Mouse (Mus musculus) kidney, adult 2 months (tissue): ENCODE results near the gene Fras1. TPM values are rescaled to one million over a fixed set of nuclear protein-coding genes. Genes with fewer than 3 reads are reported as not detected.

ENCODE experiments used
- DNase-seq: peaks from one replicate; pipeline ENCODE4 v3.0.0; 2021
- H3K27ac ChIP-seq: fragments of 200-500 bp; 2 replicates; pipeline ENCODE4 v1.5.1; 2012; ENCODE audit warnings: low read depth, low read length, control low read depth, inconsistent platforms; ENCODE audit not compliant: insufficient read depth
- H3K27me3 ChIP-seq: fragments of 200-500 bp; replicated peaks from 2 replicates; pipeline ENCODE4 v1.6.1; 2012; ENCODE audit warnings: mild to moderate bottlenecking, moderate library complexity, low read length, inconsistent platforms; ENCODE audit not compliant: control insufficient read depth, insufficient read depth
- H3K36me3 ChIP-seq: fragments of 200-500 bp; 2 replicates; pipeline ENCODE4 v1.6.1; 2012; ENCODE audit warnings: mild to moderate bottlenecking, moderate library complexity, low read length, inconsistent platforms; ENCODE audit not compliant: control insufficient read depth, insufficient read depth
- H3K4me1 ChIP-seq: fragments of 200-500 bp; 2 replicates; pipeline ENCODE4 v1.6.1; 2011; ENCODE audit warnings: low read length; ENCODE audit not compliant: control insufficient read depth, insufficient read depth
- H3K4me3 ChIP-seq: fragments of 200-500 bp; 2 replicates; pipeline ENCODE4 v1.5.1; 2011; ENCODE audit warnings: mild to moderate bottlenecking, low read depth, low read length, control low read depth; ENCODE audit not compliant: insufficient read depth
- CTCF ChIP-seq: fragments of 200-500 bp; conservative IDR thresholded peaks from 2 replicates; pipeline ENCODE4 v1.5.1; 2011; ENCODE audit warnings: low read depth, mild to moderate bottlenecking, control low read depth, low read length, moderate library complexity, mixed read lengths; ENCODE audit not compliant: insufficient read depth, insufficient read length
- POLR2A ChIP-seq: fragments of 200-500 bp; IDR thresholded peaks from one replicate; pipeline ENCODE4 v1.6.1; 2011; ENCODE audit warnings: low read depth, low read length, control low read depth
- WGBS: fragments of 180-500 bp; shearing (Covaris S2); methylation state at CpG from one replicate; pipeline ENCODE4 v1.1.7; 2018; 5-methylcytosine and 5-hydroxymethylcytosine counted together
- polyA plus RNA-seq: library from polyadenylated mRNA; depleted of rRNA; stranded (reverse); fragments of >200 nt; gene quantifications from 2 replicates; pipeline ENCODE4 v1.2.3, GENCODE M21; 2012

Gene Fras1
- polyA plus RNA-seq, 1 experiment = 6.1 TPM

DNA sequence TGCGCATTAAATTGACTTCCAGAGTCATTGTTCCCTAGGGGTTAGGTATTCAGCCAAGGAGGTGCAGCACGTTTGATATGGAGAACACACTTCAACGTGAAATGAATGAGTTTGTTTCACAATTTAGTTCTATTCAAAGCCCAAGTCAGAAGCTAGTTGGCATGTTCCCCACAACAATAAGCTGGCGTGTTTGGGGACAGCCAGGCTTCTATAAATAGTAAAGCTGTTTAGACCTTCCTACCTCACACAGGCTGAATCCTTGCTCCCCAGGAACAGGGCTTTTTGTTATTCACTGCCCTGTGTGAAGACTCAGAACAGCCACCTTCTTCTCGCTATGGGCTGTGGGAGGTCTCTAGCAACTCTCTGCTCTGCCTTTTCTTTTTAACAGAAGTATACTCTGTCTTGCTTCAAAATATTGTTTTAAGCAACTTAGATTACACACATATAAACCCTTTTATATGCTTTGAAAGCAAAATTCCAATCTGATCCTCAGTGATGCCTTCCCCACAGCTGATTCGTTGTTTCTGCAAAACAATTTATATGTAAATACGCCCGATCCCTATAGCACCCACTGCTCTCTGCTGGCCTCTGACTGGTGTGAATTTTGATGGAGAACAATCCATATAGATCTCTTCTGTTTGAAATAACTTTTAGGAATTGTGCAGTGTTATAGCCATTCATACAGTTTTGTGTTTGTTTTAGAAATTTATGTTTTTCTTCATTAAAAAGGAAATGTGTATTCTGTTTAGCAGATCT, 184.5 kb downstream of the Fras1 start:
- no peak overlapping the region for H3K4me3 ChIP-seq
- peak; percentile 22 for DNase-seq
- H3K27me3 ChIP-seq = no peaks in the 10 kb centered on the region
- TF ChIP-seq CTCF (no peak), POLR2A (no peak)
- no peaks in the 10 kb centered on the region for H3K36me3 ChIP-seq
- peak overlapping the region; percentile 45; the same call in 1 of the 2 replicates for H3K27ac ChIP-seq
- peaks cover 4% of the 10 kb centered on the region; the same call in 1 of the 2 replicates for H3K4me1 ChIP-seq
- 51% methylated on average over 8 of the region's 8 CpGs for WGBS

DNA sequence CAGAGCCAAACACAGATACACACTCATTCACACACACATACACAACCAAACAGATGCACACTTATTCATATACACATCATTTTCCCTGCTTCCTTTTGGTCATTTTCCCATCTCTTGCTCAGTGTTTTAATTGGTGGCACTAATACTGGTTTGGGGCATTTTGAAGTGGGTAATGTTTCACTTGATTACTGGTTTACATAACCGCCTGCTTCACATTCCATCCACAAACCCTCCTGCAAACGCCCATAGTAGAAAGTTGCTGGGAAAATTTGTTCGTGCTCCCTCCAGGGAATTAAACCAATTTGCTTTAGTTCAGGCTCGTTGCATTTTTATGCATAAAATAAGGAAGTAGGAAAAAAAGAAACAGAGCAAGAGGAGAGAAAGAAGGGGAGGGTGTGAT, 200.8 kb downstream of the Fras1 start:
- H3K36me3 ChIP-seq = no peaks in the 10 kb centered on the region; the same call in 1 of the 2 replicates
- no peaks in the 10 kb centered on the region for H3K27me3 ChIP-seq
- peak overlapping the region; percentile 78 for H3K27ac ChIP-seq
- TF ChIP-seq CTCF = no peak
- TF ChIP-seq POLR2A = no peak
- no peak overlapping the region for H3K4me3 ChIP-seq
- 27% methylated on average over 4 of the region's 4 CpGs for WGBS
- peak; percentile 63 for DNase-seq
- peaks cover 9% of the 10 kb centered on the region; the same call in 1 of the 2 replicates for H3K4me1 ChIP-seq

DNA sequence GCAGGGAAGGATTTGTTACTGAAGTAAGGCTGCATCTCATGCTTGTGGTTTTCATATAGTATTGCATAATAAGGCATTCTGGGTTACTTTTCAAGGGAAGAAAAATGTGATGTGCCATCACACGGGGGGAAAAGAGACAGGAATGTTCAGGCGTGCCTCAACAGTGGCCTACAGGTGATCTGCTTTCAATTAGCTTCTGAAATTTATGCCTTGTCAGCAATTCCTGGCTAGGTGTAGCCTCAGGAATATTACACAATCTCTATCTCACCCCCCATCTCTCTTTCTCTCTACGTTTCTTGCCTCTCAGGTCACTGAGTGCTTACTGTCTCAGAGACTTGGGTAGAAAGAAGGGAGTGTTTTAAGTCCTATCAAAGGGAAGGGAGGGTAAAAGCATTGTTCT, 204.9 kb downstream of the Fras1 start:
- H3K4me1 ChIP-seq = peaks cover 9% of the 10 kb centered on the region; the same call in 1 of the 2 replicates
- DNase-seq = no peak
- H3K27me3 ChIP-seq = no peaks in the 10 kb centered on the region
- no peaks in the 10 kb centered on the region for H3K36me3 ChIP-seq
- WGBS = 76% methylated on average over 3 of the region's 3 CpGs
- H3K27ac ChIP-seq = no peak overlapping the region
- H3K4me3 ChIP-seq = no peak overlapping the region
- TF ChIP-seq POLR2A (no peak), CTCF (no peak)

DNA sequence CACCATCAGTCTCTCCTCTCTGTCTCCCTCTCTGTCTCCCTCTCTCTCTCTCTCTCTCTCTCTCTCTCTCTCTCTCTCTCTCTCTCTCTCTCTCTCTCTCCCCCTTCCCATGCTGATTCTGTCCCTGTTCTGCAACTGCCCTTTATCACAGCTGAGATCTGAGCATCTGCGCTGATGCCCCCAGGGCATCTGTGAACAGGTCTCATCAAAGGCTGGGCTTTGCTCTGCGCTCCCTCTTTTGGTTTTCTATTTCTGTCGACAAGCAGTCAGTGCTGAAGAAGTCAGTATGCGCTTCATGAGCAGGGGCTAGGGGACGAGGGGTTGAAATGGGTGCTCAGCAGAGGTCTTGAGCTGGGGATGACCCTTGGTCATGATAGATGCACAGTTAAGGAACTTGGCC, 206.2 kb downstream of the Fras1 start:
- Histone ChIP-seq H3K27me3 (no peaks in the 10 kb centered on the region), H3K27ac (no peak overlapping the region), H3K4me3 (no peak overlapping the region), H3K4me1 (peaks cover 9% of the 10 kb centered on the region; the same call in 1 of the 2 replicates), H3K36me3 (no peaks in the 10 kb centered on the region)
- 87% methylated on average over 5 of the region's 5 CpGs for WGBS
- TF ChIP-seq POLR2A = no peak
- TF ChIP-seq CTCF = no peak
- DNase-seq = no peak

DNA sequence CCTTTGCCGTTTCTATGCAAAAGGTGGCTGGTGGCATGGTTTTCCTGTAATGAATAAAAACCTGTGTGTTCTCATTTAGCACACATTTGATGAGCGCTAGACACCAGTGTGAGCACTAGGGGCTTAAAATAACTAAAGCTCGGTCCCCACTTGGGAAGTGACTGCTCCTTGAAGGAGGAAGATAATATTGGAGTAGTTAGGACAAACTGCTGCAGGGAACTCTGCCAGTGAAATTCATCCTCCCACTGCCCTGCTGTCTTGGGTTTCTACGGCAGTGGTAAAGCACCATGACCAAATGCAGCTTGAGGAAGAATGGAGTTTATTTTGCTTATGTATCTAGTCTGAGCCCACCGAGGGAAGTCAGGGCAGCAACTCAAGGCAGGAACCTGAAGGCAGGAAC, 211.0 kb downstream of the Fras1 start:
- no peak for TF ChIP-seq CTCF
- TF ChIP-seq POLR2A = no peak
- Histone ChIP-seq H3K4me3 (no peak overlapping the region), H3K36me3 (no peaks in the 10 kb centered on the region), H3K4me1 (no peaks in the 10 kb centered on the region), H3K27ac (no peak overlapping the region), H3K27me3 (no peaks in the 10 kb centered on the region)
- no peak for DNase-seq
- 72% methylated on average over 5 of the region's 5 CpGs for WGBS

DNA sequence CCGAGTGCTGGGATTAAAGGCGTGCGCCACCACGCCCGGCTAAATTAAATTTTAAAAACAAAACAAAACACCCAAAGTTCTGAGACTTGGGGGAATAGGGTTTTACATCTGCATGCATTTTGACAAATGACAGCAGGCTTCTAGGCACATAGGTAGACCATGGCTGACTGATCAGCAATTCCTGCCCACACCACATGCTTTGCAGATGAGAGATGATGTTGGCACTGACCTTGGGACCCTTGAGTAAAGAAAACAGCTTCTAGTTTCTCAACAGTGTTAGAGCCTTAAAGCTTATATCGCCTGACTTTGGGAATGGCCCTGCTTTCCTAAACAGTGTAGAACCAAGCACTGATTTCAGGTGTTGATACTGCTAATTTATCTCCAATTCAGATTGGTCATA, 216.9 kb downstream of the Fras1 start:
- H3K27me3 ChIP-seq = no peaks in the 10 kb centered on the region
- WGBS = 85% methylated on average over 6 of the region's 6 CpGs
- no peak overlapping the region for H3K27ac ChIP-seq
- H3K36me3 ChIP-seq = no peaks in the 10 kb centered on the region
- no peak for TF ChIP-seq CTCF
- TF ChIP-seq POLR2A = no peak
- no peak for DNase-seq
- H3K4me1 ChIP-seq = no peaks in the 10 kb centered on the region
- no peak overlapping the region for H3K4me3 ChIP-seq

DNA sequence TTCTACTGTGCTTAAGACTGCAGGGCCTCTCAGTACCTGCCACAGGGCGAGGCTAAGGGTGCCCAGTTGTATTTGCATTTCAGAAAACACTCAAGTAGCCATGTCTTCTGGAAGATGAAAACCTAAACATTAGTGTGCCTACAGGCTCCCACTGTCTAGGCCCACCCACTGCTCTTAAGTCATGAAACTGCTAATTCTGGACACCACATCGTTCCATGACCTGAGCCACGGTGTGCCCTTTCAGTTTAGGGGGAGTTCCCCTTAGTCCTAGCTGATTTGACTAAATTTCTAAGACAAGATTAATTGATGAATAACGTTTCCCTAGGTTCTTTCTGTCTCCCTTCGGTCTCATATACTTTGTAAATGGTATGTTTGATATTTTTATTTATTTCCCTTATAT, 222.0 kb downstream of the Fras1 start:
- DNase-seq = no peak
- Histone ChIP-seq H3K4me3 (no peak overlapping the region), H3K4me1 (no peaks in the 10 kb centered on the region), H3K36me3 (no peaks in the 10 kb centered on the region), H3K27me3 (no peaks in the 10 kb centered on the region), H3K27ac (no peak overlapping the region)
- TF ChIP-seq POLR2A (no peak), CTCF (no peak)
- 81% methylated on average over 5 of the region's 5 CpGs for WGBS
